Mouse (Mus musculus): Measurements from ENCODE around the gene Mcl1. TPM values are rescaled to one million over a fixed set of nuclear protein-coding genes. Genes with fewer than 3 reads are reported as not detected.

Mcl1 gene
- total RNA-seq, 2 experiments from 2014 or later, result 49.6 to 55.2 TPM

- Histone ChIP-seq H3K27ac (peak overlapping the region; percentile 99; the same call in 1 of the 2 replicates), H3K4me3 (no peak overlapping the region)
- peak; percentile 80 for TF ChIP-seq CTCF (conservative IDR thresholded peaks at IDR 0.05)
- no peak for DNase-seq (ENCODE audit: low spot score in 2 of 2)
Measured at GRCm38 (mm10) chr3:95632648-95633588, 25.7 kb upstream of the Mcl1 start.

GRCm38 (mm10) chr3:95635636-95636035 is 23.0 kb upstream of the Mcl1 start:
- no peak overlapping the region for H3K4me3 ChIP-seq
- DNase-seq (ENCODE audit: low spot score in 2 of 2), result no peak
- TF ChIP-seq CTCF (conservative IDR thresholded peaks at IDR 0.05), result no peak
- H3K27ac ChIP-seq, result no peak overlapping the region

GRCm38 (mm10) chr3:95636072-95636471 is 22.5 kb upstream of the Mcl1 start:
- TF ChIP-seq CTCF (conservative IDR thresholded peaks at IDR 0.05), result no peak
- DNase-seq (ENCODE audit: low spot score in 2 of 2), result no peak
- Histone ChIP-seq H3K27ac (no peak overlapping the region), H3K4me3 (no peak overlapping the region)

GRCm38 (mm10) chr3:95639694-95640093 is 18.9 kb upstream of the Mcl1 start:
- peak; percentile 60 for TF ChIP-seq CTCF (conservative IDR thresholded peaks at IDR 0.05)
- Histone ChIP-seq H3K4me3 (no peak overlapping the region), H3K27ac (no peak overlapping the region)
- no peak for DNase-seq (ENCODE audit: low spot score in 2 of 2)

DNA sequence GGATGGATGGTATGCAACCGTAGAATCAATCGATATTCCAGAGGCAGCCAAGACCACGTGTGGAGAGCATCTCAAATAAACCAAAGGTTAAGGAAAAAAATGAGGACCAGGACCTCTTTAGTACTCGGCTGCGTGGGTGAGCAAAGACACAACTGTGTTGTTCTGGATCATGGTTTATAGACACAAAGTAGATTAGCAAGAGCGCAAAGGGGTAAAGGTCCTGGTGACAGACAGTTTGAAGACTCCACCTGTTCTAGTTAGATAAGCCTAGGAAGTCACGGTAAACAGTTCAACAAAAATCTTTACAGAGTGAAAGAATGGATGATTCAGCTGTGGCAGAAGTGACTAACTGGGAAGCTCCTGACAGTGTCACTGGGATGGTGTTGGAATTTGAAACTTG is 15.5 kb upstream of the Mcl1 start:
- no peak for TF ChIP-seq CTCF (conservative IDR thresholded peaks at IDR 0.05)
- Histone ChIP-seq H3K27ac (no peak overlapping the region), H3K4me3 (no peak overlapping the region)
- DNase-seq (ENCODE audit: low spot score in 2 of 2), result no peak

GRCm38 (mm10) chr3:95645313-95646235 is 13.0 kb upstream of the Mcl1 start:
- Histone ChIP-seq H3K4me3 (no peak overlapping the region), H3K27ac (peak overlapping the region; percentile 57; the same call in 1 of the 2 replicates)
- no peak for TF ChIP-seq CTCF (conservative IDR thresholded peaks at IDR 0.05)
- no peak for DNase-seq (ENCODE audit: low spot score in 2 of 2)

- no peak for TF ChIP-seq CTCF (conservative IDR thresholded peaks at IDR 0.05)
- Histone ChIP-seq H3K4me3 (no peak overlapping the region), H3K27ac (no peak overlapping the region)
- DNase-seq (ENCODE audit: low spot score in 2 of 2), result no peak
Measured at GRCm38 (mm10) chr3:95648016-95648415, 10.6 kb upstream of the Mcl1 start.

- DNase-seq (ENCODE audit: low spot score in 2 of 2), result no peak
- no peak for TF ChIP-seq CTCF (conservative IDR thresholded peaks at IDR 0.05)
- Histone ChIP-seq H3K4me3 (no peak overlapping the region), H3K27ac (peak overlapping the region; percentile 21)
Measured at GRCm38 (mm10) chr3:95650276-95651032, 8.1 kb upstream of the Mcl1 start.

- DNase-seq (ENCODE audit: low spot score in 2 of 2), result no peak
- Histone ChIP-seq H3K4me3 (no peak overlapping the region), H3K27ac (peak overlapping the region; percentile 21)
- TF ChIP-seq CTCF (conservative IDR thresholded peaks at IDR 0.05), result no peak
Measured at GRCm38 (mm10) chr3:95651033-95651373, 7.6 kb upstream of the Mcl1 start.

DNA sequence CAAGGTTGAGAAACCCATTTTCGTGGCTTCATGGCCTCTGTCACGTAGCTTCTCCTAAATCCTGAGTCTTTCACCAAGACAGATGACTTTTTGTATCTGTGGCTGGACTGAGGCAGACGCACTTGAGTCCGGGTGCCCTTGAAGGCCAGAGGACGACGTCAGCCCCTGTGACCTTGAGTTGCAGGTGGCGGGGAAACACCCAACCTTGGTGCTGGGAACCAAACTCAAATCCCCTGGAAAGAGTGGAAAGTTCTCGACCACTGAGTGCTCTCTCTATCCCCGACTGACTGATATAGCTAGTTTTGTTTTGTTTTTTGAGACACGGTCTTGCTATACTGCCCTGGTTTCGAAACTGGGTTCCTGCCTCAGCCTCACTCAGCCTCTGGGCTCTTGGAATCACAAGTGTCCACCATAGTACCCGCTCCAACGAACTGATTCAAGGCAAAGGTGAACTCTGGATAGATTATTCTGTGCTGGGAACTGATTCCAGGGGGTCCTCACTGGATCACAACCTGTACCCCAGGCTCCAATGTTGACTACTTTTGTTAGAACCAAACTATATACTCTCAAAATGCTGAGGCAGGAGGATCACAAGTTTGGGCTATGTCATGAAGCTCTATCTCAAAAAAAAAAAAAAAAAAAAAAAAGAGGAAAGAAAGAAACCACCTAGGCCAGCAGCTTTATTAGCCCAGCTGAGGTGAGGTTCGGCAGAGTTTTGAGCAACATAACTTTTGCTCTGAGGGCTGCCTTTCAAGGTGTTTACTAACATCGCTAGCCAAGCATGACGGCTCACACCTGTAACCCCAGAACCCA is 7.0 kb upstream of the Mcl1 start:
- DNase-seq (ENCODE audit: low spot score in 2 of 2), result no peak
- no peak for TF ChIP-seq CTCF (conservative IDR thresholded peaks at IDR 0.05)
- Histone ChIP-seq H3K4me3 (no peak overlapping the region), H3K27ac (peak overlapping the region; percentile 21)

DNA sequence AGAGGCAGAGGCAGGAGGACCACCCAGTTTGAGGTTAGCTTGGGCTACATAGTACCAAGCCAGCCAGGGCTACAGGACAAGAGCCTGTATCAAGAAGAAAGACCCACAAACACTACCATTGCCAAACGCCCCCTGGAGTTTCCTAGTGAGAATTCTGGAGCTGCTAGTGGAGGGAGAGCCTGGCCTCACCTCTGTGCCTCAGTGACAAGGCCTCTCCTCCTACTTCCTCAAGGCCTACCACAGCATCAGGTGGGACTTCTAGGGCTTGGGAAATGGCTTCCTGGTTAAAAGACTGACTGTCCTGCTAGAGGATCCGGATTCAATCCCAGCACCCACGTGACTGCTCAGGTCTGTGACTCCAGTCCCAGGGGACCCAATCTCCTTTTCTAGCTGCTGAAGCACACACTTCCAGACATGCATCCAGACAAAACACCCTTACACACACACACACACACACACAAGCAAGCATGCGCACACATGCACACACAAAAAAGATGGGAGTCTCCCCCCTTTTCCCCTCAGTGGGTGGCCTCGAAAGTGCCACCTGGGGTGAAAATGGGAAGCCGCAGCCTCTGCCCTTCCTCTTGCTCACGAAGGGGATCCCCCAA is 6.3 kb upstream of the Mcl1 start:
- Histone ChIP-seq H3K27ac (no peak overlapping the region), H3K4me3 (no peak overlapping the region)
- TF ChIP-seq CTCF (conservative IDR thresholded peaks at IDR 0.05), result peak; percentile 19; the same call in 1 of the 2 replicates
- DNase-seq (ENCODE audit: low spot score in 2 of 2), result no peak
